Mouse (Mus musculus): ENCODE data around the gene Rsph1. TPM values are rescaled to one million over a fixed set of nuclear protein-coding genes. Genes with fewer than 3 reads are reported as not detected.
"Not testable (repeated sequence)": the region's sequence is repeated elsewhere in the genome, so short reads cannot be mapped to it uniquely, and the experiment has no call there.

Gene Rsph1
- polyA plus RNA-seq, 3 experiments from 2014 or later, result 0.55 to 4.8 (median 1.3) TPM

DNA sequence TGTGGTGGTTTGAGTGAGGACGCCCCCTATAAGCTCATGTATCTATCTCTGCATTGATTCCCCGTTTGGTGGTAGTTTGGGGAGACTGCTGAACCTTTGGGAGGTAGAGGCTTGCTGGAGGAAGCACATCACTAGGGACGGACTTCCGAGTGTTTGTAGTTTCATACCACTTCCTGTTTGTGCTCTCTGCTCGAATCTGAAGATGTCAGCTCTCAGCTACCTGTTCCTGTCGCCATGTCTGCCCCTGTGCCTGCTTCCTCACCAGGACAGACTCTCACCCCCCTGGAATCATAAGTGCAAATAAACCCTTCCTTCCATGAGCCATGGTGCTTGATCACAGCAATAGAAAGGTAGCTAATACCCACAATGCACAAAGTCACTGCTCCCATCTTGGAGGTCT, 2.0 kb downstream of the Rsph1 start:
- no peak for ATAC-seq

DNA sequence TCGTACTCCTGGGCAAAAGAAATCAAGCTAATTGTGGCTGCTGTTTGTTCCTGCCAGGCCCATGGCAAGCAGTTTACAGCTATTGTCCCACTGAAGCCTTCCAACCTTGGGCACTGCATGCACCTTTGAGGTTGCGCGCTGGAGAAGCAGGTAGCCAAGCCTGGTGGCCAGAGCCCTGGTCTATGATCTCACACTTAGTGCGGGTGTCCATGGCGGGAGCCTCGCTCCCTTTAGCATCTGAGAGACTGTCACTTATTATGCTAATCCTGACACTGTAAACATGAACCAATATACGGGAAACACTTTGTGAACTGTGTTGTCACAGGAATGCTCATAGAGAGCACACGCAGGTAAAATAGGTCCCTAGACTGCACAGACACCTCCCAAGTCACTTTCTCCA, 3.6 kb downstream of the Rsph1 start:
- ATAC-seq, result no peak

DNA sequence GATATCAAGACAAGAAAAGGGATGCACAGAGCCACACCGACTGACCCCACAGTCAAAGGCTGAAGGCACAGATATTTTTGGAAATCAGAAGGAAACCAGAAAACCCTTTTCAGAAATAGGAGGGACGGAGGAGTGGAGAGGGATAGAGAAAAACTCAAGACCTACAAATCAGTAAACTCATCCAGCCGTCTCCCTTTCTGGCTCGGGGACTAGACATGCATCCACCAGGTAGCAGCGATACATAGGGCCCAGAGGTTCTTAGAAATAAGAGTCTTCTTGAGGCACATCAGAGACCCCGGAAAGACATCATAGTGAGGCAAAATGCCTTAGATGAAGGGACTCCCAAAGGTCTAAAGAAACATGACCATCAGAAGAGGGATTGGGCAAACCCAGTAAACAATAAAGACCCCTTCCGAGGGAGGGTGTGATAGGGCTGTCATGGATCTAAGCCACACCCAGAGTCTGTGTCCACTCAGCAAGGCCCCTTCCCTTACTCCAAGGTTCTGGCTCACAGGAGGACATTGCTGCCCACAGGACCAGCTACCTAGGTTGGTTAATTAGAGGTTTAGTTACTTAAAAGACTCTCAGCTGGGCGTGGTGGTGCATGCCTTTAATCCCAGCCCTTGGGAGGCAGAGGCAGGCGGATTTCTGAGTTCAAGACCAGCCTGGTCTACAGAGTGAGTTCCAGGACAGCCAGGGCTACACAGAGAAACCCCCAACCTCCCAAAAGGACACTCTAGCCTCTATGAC, 4.6 kb downstream of the Rsph1 start:
- ATAC-seq, result no peak

DNA sequence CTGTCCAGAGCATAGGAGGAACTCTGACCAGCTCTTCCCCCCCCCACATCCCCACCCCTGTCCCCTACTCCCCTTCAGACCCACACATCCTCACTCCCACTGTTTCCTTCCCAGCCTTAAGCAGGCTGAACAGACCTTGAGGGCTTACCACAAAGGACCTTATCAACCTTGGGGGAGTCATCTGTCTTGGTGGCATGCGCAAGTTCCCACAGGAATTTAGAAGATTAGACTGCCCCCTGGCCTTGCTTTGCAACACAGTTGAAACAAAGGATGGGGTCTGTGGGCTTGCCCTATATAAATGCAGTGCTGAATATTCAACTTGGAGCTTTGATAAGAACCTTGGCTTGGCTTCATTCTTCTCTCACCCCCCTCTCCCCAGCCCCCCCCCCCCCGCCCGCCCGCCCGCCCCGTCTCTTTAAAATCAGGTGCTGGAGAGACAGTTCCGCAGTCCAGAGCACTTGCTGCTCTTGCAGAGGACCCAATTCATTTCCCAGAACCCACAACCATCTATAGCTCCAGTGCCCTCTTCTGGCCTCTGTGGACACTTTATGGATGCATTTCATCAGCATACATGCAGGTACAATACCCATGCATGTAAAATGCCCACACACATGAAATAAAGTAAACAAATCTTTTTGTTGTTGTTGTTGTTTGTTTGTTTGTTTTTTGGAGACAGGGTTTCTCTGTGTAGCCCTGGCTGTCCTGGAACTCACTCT, 5.9 kb downstream of the Rsph1 start:
- ATAC-seq, result no peak

DNA sequence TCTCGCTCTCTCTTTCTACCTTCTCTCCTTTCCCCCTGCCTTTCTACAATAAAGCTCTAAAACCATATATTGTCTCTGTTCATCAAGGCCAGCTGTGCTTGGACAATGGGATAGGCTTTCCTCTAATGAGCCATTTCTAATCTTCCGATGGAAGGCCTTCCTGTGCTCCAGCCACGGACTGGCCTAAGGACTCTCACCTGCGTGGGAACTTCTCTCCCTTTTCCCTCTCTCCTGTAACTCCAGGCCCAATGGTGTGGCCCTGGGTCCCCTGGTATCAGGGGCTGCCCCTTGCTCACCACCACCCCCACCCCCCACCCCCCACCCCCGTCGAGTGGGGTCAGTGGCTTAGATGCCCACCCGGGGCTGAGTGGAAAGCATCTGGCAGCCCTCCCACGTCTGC, 6.4 kb downstream of the Rsph1 start:
- not testable (repeated sequence) for ATAC-seq

DNA sequence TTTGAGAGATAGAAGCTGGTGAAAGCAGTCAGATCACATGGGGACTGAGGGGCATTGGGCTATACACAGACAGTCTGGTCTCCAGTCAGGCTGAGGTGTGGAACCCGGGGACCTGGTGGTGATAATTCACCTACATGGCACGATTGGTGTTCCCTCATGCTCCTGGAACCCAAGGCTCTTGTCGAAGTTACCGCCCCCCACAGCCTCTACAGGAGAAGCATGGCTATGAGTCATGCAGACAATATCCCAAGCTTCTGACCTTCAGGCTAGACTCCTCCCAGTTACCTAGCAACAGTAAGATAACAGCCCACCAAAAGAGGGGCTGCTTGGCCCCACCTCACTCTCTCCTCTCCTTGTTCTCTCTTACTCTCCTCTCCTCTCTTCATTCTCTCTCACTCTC, 6.9 kb downstream of the Rsph1 start:
- no peak for ATAC-seq

DNA sequence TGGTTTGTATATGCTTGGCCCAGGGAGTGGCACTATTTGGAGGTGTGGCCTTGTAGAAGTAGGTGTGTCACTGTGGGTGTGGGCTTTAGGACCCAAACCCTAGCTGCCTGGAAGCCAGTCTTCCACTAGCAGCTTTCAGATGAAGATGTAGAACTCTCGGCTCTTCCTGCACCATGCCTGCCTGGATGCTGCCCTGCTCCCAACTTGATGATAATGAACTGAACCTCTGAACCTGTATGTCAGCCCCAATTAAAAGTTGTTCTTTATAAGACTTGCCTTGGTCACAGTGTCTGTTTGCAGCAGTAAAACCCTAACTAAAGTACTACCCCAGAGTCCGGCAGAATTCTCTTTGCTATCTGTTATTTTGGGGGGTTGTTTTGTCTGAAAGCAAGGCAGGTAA, 7.4 kb downstream of the Rsph1 start:
- ATAC-seq, result no peak

DNA sequence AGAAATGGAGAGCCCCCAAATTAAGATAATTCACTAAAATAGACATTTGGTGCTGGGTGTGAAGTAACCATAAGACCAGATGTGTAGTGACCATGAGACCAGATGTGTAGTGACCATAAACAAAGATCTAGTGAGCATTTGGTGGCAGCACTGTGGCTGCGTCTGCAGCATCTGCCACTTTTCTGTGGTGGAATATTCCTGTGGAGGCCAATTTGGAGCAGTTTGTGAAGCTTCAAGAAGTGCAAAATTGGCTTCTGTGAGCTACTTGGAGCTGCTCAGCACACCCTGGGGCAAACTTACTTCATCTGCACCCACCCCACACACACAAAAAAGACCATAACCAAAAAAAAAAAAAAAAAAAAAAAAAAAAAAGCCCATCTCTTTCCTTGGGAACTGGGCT, 9.2 kb downstream of the Rsph1 start:
- ATAC-seq, result no peak

DNA sequence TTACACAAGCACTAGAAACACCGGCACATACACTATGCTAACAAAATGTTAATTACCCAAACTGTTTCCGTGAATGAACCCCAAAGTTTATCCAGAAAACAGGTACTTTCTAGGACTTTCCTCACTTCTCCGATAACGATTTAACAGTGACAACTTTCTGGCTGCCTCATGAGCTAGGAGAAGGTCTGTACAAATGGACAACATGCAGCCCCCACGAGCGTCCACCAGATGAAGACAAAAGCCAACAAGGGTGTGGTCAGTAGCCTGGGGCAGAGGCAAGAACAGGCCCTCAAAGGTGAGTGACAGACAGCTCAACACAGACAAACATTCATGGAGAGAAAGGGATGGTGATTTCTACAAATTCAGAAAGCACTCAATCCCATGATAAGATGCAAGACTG, 9.6 kb downstream of the Rsph1 start:
- no peak for ATAC-seq

DNA sequence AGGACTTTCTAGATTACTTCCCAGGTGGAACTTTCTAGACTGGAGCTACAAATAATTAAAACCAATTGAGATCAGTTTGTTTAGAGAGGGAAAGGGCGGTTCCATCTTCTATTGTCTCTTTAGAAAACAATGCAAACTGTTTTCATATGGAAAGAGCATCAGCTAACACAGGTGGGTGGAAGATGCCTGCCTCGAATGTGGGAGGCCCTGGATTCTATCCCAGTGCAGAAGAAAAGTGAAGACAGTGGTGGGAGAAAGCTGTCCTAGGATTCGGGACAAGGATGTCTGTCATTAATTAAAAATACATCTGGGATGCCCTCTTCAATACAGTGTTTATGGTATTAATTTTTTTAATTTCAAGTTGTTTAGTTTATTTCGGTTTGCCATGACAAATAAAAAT, 10.0 kb downstream of the Rsph1 start:
- ATAC-seq, result no peak

DNA sequence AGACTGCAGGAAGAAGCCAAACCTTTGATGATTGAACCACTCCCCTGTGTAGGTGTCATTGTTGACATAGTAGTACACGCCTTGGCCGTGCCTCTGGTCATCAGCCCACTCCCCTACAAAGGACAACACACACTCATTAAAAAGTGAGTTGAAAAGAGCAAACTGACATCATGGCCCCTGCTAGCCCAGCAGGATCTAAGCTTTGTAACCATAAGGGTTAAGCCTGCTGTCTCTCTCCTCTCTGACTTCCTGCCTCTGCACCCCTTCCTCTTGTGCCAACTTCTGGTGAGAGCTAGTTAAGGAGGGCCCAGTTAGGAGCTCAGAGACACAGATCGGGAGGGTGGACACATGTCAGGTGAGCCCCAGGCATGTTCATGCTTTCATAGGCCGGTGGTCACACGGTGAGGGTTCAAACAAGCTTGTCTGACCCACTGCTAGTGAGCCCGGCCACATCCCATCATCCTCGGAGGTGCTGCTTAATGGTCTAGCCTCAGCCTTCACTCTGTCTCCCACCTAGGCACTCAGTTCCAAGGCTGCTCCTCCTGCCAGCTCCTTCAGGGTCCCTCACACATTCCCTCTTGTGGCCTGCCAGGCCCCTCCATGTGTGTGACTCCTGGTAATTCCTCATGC, 10.7 kb downstream of the Rsph1 start:
- no peak for ATAC-seq

DNA sequence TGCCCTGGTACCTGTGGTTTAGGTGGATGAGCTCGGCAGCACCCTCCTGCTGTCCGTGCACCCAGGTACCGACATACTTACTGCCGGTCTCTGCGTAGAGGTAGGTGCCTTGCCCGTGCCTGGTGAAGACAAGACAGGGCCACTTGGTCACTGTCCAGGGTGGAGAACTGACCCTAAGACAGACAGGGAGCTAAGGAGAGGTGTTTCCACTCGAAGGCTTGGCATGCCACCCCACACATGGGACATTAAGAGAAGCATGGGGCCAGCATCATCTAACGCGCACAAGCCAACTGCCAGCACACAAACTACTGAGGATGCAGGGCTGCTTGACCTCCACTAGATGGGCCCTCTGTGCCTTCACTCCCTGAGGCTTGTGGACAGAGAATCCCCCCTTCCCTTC, 11.4 kb downstream of the Rsph1 start:
- no peak for ATAC-seq

DNA sequence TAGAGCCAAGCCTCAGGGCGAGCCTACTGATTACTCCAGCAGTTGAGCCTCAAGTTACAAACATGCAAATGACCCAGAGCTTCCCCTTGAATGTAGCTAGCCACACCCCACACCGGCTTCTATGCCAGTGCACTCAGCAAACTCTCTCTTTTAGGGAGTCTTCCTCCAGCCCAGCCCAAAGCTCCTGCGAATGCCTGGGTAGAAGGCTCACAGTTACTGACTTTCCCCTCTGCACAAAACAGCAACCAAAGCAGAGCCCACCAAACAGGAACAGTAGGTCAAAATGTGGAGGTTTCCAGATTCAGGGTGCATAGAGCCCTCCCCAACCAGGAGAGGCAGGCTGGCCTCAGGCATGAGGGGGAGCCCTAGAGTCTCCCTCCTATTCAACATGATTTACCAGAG, 12.0 kb downstream of the Rsph1 start:
- no peak for ATAC-seq

DNA sequence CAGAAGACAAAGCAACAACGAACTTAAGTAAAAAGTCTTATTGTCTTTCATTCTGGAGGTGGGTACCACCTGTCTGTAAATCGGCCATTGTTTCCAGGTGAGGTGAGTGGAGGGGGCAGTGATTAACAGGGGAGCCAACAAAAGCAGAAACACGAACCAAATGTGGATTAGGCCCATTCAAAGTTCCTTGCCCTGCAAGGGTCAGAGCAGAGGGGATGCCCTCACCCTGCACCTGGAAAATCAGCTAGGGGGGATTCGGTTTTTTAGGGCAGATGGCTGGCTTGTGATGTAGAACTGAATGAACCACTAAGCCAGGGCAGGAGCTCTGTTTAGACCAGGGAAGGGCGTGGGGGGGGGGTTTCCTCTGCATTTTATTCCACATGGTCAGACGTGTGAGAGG, 12.8 kb downstream of the Rsph1 start:
- no peak for ATAC-seq

DNA sequence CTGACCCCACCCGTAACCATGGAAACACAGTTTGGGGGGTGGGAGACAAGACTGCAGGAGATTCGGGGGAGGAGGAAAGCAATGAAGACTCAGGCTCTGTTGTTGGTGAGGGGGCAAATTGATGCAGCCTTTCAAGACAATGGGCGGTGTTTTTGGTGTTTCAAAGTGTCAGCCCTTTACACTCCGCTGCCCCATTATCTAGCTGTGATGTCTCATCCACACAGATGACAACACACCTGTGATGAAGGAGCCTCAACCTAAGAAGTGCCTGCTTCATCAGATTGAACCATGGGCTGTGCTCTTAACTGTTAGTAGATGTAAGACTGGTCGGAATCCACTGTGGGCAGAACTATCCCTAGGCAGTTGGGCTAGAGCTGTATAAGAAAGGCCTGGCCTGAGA, 13.4 kb downstream of the Rsph1 start:
- no peak for ATAC-seq

DNA sequence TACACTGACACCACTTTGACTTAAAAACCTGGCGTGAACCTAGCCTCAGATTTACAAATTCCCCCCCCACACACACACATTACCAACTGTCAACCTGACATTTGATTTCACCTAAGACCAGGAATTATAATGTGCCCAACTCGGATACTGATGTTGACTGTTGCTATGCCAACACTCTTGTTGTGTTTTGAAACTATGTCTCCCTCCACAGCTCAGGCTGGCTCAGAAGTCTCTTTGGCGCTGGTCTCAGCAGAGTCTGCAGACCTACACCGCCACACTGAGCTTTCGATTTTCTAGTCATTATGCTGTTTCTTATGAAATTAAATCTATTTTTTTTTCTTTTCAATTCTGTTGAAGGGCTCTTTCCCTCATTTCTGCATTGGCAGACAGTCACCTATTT, 14.5 kb downstream of the Rsph1 start:
- no peak for ATAC-seq

DNA sequence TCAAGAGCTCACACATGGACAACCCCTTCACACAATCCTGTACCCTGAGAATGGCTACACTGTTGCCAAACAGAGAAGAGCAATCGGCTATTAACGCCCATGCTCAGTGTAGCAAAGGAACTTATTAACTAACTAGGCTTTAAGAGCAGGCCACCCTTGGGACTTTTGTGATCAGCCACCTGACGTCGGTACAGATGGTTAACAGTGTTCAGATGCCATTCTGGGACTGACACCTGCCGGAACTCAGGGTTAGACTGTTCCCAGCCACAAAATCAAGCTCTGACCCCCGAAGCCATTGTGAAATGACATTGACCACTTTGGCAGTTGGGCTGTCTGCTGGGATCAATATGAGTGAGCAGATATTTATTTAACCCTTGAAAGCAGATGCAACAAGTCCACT, 15.8 kb downstream of the Rsph1 start:
- no peak for ATAC-seq

DNA sequence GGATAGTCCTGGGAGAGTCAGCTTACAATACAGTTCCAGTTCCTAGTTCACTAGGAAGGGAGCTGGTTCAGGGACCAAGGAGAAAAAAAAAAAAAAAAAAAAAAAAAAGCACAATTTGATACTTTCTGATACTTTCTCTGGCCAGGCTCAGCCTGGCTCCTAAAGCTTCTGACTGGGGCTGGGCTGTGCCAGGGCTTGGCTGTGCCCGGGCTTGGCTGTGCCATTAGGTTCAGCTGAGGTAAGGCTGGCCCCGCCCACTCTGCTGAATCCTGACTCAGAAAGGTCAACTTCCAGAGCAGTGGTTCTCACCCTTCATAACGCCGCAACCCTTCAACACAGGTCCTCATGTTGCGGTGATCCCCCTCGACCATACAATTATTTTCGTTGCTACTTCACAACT, 16.8 kb downstream of the Rsph1 start:
- ATAC-seq, result no peak

DNA sequence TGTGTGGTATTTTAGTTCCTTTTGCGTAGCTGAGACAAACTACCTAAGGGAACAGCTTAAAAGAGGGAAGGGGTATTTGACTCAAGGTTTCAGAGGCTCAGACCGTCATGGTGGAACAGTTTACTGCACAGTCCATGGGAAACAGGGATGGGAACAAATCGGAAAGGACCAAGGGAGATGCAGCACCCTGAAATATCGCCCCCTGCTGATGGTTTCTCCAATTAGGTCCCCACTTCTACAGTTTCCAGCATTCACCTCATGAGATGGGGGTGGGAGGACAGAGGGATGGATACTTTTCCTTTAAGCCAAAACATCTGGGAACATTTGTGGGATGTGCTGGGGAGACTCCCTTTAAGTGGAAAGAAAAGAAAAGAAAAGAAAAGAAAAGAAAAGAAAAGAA, 17.4 kb downstream of the Rsph1 start:
- no peak for ATAC-seq

DNA sequence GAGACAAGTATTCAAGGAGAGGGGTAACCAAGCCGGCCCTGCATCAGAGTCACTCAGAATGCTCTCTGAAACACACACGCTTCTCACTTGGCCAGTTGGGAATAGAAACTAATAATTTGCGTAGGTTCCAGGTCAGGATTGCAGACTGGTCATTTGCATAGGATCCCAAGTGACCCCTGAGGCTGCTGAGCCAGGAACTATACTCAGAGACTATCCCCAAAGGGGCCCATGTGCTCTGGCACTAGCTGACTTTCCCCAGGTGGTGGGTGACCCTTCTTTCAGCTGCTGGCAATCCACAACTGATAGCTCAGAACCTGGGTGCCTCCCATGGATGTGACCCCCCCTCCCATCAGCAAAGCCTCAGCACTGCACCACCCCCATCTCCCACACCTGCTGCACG, 18.0 kb downstream of the Rsph1 start:
- ATAC-seq, result no peak

DNA sequence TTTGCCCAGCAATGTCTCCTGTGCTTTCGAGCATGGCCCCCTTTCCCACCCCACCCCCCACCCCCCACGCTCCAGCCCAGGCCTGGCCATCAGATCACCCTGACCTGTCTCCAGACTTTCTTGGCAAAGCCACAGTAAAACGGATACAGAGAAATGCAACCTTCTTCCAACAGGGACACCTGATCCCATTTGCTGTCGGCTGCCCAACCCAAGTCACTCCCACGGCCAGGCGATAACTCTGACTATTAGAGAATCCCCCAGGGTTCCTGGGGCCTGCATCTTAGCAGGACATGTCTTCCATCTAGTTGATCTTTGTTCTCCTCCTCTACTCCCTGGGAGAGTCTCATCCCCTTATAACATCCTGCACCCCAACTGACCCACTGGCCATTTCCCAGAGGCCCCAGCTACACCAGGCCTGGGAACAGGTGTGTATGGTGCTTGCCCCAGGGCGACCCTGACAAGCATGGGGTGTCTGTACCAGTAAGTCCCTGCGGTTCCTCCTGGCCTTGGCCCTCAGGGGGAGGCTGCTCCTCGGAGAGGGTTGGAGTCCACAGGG, 18.8 kb downstream of the Rsph1 start:
- ATAC-seq, result no peak

DNA sequence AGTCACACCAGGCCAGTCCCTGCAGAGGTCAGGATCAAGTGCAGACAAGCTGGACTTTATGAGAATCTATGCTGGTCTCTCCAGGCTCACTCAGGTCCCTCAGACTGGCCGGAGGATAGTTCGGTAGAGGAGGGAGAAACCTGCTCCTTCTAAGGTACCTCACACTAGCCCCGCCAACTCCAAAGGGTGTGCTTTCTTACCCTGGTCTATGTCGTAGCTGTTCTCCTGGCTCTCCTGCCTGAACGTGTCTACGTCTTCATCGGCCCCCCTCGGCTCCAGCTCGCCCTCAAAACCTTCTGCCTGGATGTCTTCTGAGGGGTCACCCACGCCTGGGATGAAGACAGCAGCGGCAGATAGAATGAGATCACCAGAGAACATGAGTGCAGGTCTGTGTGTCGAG, 19.3 kb downstream of the Rsph1 start:
- no peak for ATAC-seq

DNA sequence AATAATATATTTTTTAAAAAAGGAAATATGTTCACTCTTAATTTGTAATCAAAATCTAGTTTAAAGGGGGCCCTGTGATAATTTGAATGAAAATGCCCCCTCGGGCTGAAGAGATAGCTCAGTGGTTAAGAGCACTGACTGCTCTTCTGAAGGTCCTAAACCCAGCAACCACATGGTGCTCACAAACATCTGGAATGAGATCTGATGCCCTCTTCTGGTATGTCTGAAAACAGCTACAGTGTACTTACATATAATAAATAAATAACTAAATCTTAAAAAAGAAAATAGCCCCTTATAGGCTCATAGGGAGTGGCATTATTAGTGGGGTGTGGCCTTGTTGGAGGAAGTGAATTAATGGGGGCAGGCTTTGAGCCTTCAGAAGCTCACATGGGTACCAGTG, 20.0 kb downstream of the Rsph1 start:
- ATAC-seq, result no peak

DNA sequence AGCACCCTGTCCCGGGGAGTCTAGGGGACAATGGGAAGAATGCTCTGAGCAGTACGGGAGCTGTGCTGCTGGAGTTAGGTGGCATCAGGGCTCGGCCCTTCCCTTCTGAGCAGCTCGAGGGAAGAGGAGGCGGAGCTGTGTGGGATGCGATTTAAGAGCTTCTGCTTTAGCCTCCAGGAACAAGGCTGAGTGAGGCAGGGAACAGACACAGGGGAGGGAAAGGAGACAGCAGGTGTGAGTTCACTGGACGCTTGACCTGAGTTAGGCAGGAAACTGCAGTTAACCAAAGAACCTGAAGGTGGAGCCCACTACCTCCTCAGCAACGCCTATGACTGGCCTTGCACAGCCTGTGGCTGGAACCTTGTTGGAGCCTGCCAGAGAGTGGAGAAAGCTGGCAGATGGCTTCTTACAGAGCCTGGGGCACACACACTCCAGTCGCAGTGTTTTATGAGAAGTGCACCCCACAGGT, 22.7 kb downstream of the Rsph1 start:
- ATAC-seq, result no peak
